ENCODE assay signal across 9 mouse cellular contexts in genomic region chr2:30927844-30928628, GRCm38 (mm10). TPM values are rescaled to one million over a fixed set of nuclear protein-coding genes. Genes with fewer than 3 reads are reported as not detected.
DNase-seq lines count a peak whose midpoint lies in the region; ATAC-seq and TF ChIP-seq lines count a peak whose summit lies in the region.
"Had no signal": no experiment of that assay in that cellular context is flagged by ENCODE, and none has a peak within 500 bp of the region (broad histone marks: within the 10 kb centered on the region; RNA-seq: fewer than 3 reads in every experiment).

No protein-coding gene starts in this region.

- intact Hi-C loops in gastrocnemius, postnatal 14 days (cut with DNase I; ENCODE audit: low total_unique reads): no loop called here

- no peak overlapping the region; the same call in 1 of the 2 replicates for H3K4me2 ChIP-seq in intestine, embryonic 15.5 days (replicated peaks)
- H3K4me2 ChIP-seq in limb, embryonic 14.5 days (replicated peaks; ENCODE audit: low read depth, low read length, severe bottlenecking): no peak overlapping the region

- no peaks in the 10 kb centered on the region for H3K36me3 ChIP-seq in intestine, embryonic 15.5 days
- H3K36me3 ChIP-seq in limb, embryonic 14.5 days (ENCODE audit: control insufficient read depth, insufficient read depth, low read length): no peaks in the 10 kb centered on the region

- no peaks in the 10 kb centered on the region for H3K9me3 ChIP-seq in intestine, embryonic 15.5 days
- H3K9me3 ChIP-seq in limb, embryonic 14.5 days (ENCODE audit: control insufficient read depth, low read length): no peaks in the 10 kb centered on the region

- DNase-seq in cerebellum, adult 11 months: peak; percentile 68
- DNase-seq in gastrocnemius, postnatal 14 days: peak; percentile 84
- DNase-seq in limb, embryonic 14.5 days (ENCODE audit: low spot score): peak; percentile 86
- DNase-seq in spleen, postnatal 14 days (ENCODE audit: low spot score in 2 of 2): peak; percentile 58 to 77

- H3K27me3 ChIP-seq in intestine, embryonic 15.5 days (replicated peaks): no peaks in the 10 kb centered on the region
- H3K27me3 ChIP-seq in limb, embryonic 14.5 days (ENCODE audit: control insufficient read depth, insufficient read depth, low read length): no peaks in the 10 kb centered on the region
- H3K27me3 ChIP-seq: Patski had no signal

- H3K4me1 ChIP-seq in cortical plate, adult 2 months (ENCODE audit: control insufficient read depth, insufficient read depth, low read length): no peaks in the 10 kb centered on the region
- peaks cover 17% of the 10 kb centered on the region for H3K4me1 ChIP-seq in intestine, embryonic 15.5 days (replicated peaks)
- peaks cover 11% of the 10 kb centered on the region for H3K4me1 ChIP-seq in limb, embryonic 14.5 days (ENCODE audit: control insufficient read depth, insufficient read depth, low read length)

- no peak overlapping the region for H3K4me3 ChIP-seq in cortical plate, adult 2 months (ENCODE audit: insufficient read depth, low read length)
- H3K4me3 ChIP-seq in intestine, embryonic 15.5 days (replicated peaks): no peak overlapping the region
- no peak overlapping the region for H3K4me3 ChIP-seq in limb, embryonic 14.5 days (replicated peaks; ENCODE audit: low read length)

- no peak for ATAC-seq in cerebellum, adult (ENCODE audit: insufficient number of reproducible peaks, low FRiP score, low TSS enrichment)
- peak; percentile 55; the same call in 1 of the 2 replicates for ATAC-seq in intestine, embryonic 15.5 days
- peak; percentile 69; the same call in 1 of the 2 replicates for ATAC-seq in limb, embryonic 14.5 days (ENCODE audit: low FRiP score, low read depth)
- ATAC-seq in monocyte, adult 5-6 weeks (replicated peaks; ENCODE audit: insufficient number of reproducible peaks, low FRiP score, low TSS enrichment, poor library complexity, severe bottlenecking): peak; percentile 68

- no peak for TF ChIP-seq POLR2A in cortical plate, adult 2 months (IDR thresholded peaks at IDR 0.05; ENCODE audit: extremely low read depth, insufficient read depth, low read length)
- no peak for TF ChIP-seq POLR2A in limb, embryonic 14.5 days (IDR thresholded peaks at IDR 0.05; ENCODE audit: borderline replicate concordance, extremely low read depth, insufficient read depth, insufficient read length)

- 20% methylated on average over 14 of the region's 14 CpGs for WGBS in intestine, embryonic 15.5 days
- 18% methylated on average over 14 of the region's 14 CpGs for WGBS in limb, embryonic 14.5 days

- no peak overlapping the region for H3K9ac ChIP-seq in intestine, embryonic 15.5 days
- no peak overlapping the region for H3K9ac ChIP-seq in limb, embryonic 14.5 days (ENCODE audit: low read depth, low read length, severe bottlenecking)

- TF ChIP-seq CTCF in cortical plate, adult 2 months (IDR thresholded peaks at IDR 0.05; ENCODE audit: extremely low read depth, insufficient read depth, low read length): peak; percentile 86

- H3K27ac ChIP-seq in cortical plate, adult 2 months (ENCODE audit: insufficient read depth, low read length): no peak overlapping the region
- peak overlapping the region; percentile 22; the same call in 1 of the 2 replicates for H3K27ac ChIP-seq in intestine, embryonic 15.5 days
- H3K27ac ChIP-seq in limb, embryonic 14.5 days (replicated peaks; ENCODE audit: low read depth, low read length): no peak overlapping the region

RNA-seq across cellular contexts. Expression of gene Ptges, which starts 1.6 kb away (rescaled TPM):
- 6.3 and 7.2 TPM in 2 replicates for polyA plus RNA-seq in cortical plate, adult 2 months (2012; rRNA removed)
- 1 to 10 TPM; 6.3 to 9.7 TPM for total RNA-seq in gastrocnemius, postnatal 14 days (2021)
- polyA plus RNA-seq in intestine, embryonic 15.5 days (2015; fragmentation: Nextera tagmentation; extraction: Ambion mirVana): 2.8 and 4.3 TPM in 2 replicates
- 16.4 and 22.7 TPM in 2 replicates for polyA plus RNA-seq in limb, embryonic 14.5 days (2012; rRNA removed)
- polyA plus RNA-seq in limb, embryonic 14.5 days (2014; fragmentation: Nextera tagmentation; extraction: Ambion mirVana): 17.8 and 20.5 TPM in 2 replicates
- 0.10 to 4.4 TPM (median 0.11 TPM) in 3 replicates for total RNA-seq in monocyte, adult 5-6 weeks (2017)

RNA-seq across cellular contexts. Expression of gene Tor1b, which starts 24.7 kb away (rescaled TPM):
- 35.9 and 39.1 TPM in 2 replicates for polyA plus RNA-seq in cortical plate, adult 2 months (2012; rRNA removed)
- 10 to 100 TPM; 17.7 to 18.7 TPM for total RNA-seq in gastrocnemius, postnatal 14 days (2021)
- polyA plus RNA-seq in intestine, embryonic 15.5 days (2015; fragmentation: Nextera tagmentation; extraction: Ambion mirVana): 22.4 and 25.4 TPM in 2 replicates
- 45.3 and 45.9 TPM in 2 replicates for polyA plus RNA-seq in limb, embryonic 14.5 days (2012; rRNA removed)
- polyA plus RNA-seq in limb, embryonic 14.5 days (2014; fragmentation: Nextera tagmentation; extraction: Ambion mirVana): 39.6 and 40.7 TPM in 2 replicates
- total RNA-seq in monocyte, adult 5-6 weeks (2017): 36.4 to 42.7 TPM (median 42.4 TPM) in 3 replicates

RNA-seq across cellular contexts. Expression of gene Tor1a, which starts 39.7 kb away (rescaled TPM):
- polyA plus RNA-seq in cortical plate, adult 2 months (2012; rRNA removed): 52.5 and 56.5 TPM in 2 replicates
- 10 to 100 TPM; 11.2 to 11.7 TPM for total RNA-seq in gastrocnemius, postnatal 14 days (2021)
- polyA plus RNA-seq in intestine, embryonic 15.5 days (2015; fragmentation: Nextera tagmentation; extraction: Ambion mirVana): 78.8 and 90.9 TPM in 2 replicates
- polyA plus RNA-seq in limb, embryonic 14.5 days (2012; rRNA removed): 66.6 and 67.1 TPM in 2 replicates
- 70.6 and 75.5 TPM in 2 replicates for polyA plus RNA-seq in limb, embryonic 14.5 days (2014; fragmentation: Nextera tagmentation; extraction: Ambion mirVana)
- 78.8 to 178 TPM (median 108 TPM) in 3 replicates for total RNA-seq in monocyte, adult 5-6 weeks (2017)

RNA-seq across cellular contexts. Expression of gene BC005624, which starts 54.0 kb away (rescaled TPM):
- polyA plus RNA-seq in cortical plate, adult 2 months (2012; rRNA removed): 113 and 117 TPM in 2 replicates
- 10 to 100 TPM; 16.1 to 17.4 TPM for total RNA-seq in gastrocnemius, postnatal 14 days (2021)
- 48.3 and 49.6 TPM in 2 replicates for polyA plus RNA-seq in intestine, embryonic 15.5 days (2015; fragmentation: Nextera tagmentation; extraction: Ambion mirVana)
- 46.7 and 65.1 TPM in 2 replicates for polyA plus RNA-seq in limb, embryonic 14.5 days (2012; rRNA removed)
- polyA plus RNA-seq in limb, embryonic 14.5 days (2014; fragmentation: Nextera tagmentation; extraction: Ambion mirVana): 46.5 and 52.8 TPM in 2 replicates
- 95.8 to 155 TPM (median 141 TPM) in 3 replicates for total RNA-seq in monocyte, adult 5-6 weeks (2017)

RNA-seq across cellular contexts. Expression of gene Usp20, which starts 54.0 kb away (rescaled TPM):
- 50.6 and 53.1 TPM in 2 replicates for polyA plus RNA-seq in cortical plate, adult 2 months (2012; rRNA removed)
- total RNA-seq in gastrocnemius, postnatal 14 days (2021): 10 to 100 TPM; 11.6 to 13.1 TPM
- 11.9 and 15.2 TPM in 2 replicates for polyA plus RNA-seq in intestine, embryonic 15.5 days (2015; fragmentation: Nextera tagmentation; extraction: Ambion mirVana)
- polyA plus RNA-seq in limb, embryonic 14.5 days (2012; rRNA removed): 21.5 and 22.7 TPM in 2 replicates
- polyA plus RNA-seq in limb, embryonic 14.5 days (2014; fragmentation: Nextera tagmentation; extraction: Ambion mirVana): 19.0 and 19.4 TPM in 2 replicates
- 2.2 to 10.4 TPM (median 3.5 TPM) in 3 replicates for total RNA-seq in monocyte, adult 5-6 weeks (2017)
